Mouse (Mus musculus) liver, embryonic 12.5 days (tissue): ENCODE results near the gene Tecr. TPM values are rescaled to one million over a fixed set of nuclear protein-coding genes. Genes with fewer than 3 reads are reported as not detected.
"Not testable (repeated sequence)": the region's sequence is repeated elsewhere in the genome, so short reads cannot be mapped to it uniquely, and the experiment has no call there.

Experiments
- ATAC-seq: fragments of 200-750 bp; cut with Nextera tagmentation; 2 replicates; pipeline ENCODE4 v1.8.0; 2017; ENCODE audit warnings: moderate number of reproducible peaks, mild to moderate bottlenecking, moderate library complexity
- H3K27ac ChIP-seq: fragments of 300-500 bp; sonication (generic); 2 replicates; pipeline ENCODE4 v1.5.1; 2016; ENCODE audit warnings: mild to moderate bottlenecking
- H3K27me3 ChIP-seq: fragments of 300-500 bp; sonication (generic); replicated peaks from 2 replicates; pipeline ENCODE4 v1.6.1; 2016; ENCODE audit warnings: mild to moderate bottlenecking, moderate library complexity
- H3K36me3 ChIP-seq: fragments of 300-500 bp; sonication (generic); 2 replicates; pipeline ENCODE4 v1.6.1; 2016; ENCODE audit warnings: mild to moderate bottlenecking, moderate library complexity
- H3K4me1 ChIP-seq: fragments of 300-500 bp; sonication (generic); 2 replicates; pipeline ENCODE4 v1.6.1; 2016
- H3K4me2 ChIP-seq: fragments of 300-500 bp; sonication (generic); 2 replicates; pipeline ENCODE4 v1.6.1; 2016; ENCODE audit warnings: mild to moderate bottlenecking, moderate library complexity
- H3K4me3 ChIP-seq: fragments of 300-500 bp; sonication (generic); 2 replicates; pipeline ENCODE4 v1.5.1; 2016; ENCODE audit warnings: mild to moderate bottlenecking, moderate library complexity
- H3K9ac ChIP-seq: fragments of 300-500 bp; sonication (generic); 2 replicates; pipeline ENCODE4 v1.6.1; 2016; ENCODE audit warnings: mild to moderate bottlenecking, moderate library complexity
- H3K9me3 ChIP-seq: fragments of 300-500 bp; sonication (generic); replicated peaks from 2 replicates; pipeline ENCODE4 v1.6.1; 2016; ENCODE audit warnings: mild to moderate bottlenecking, moderate library complexity
- WGBS: fragments of 180-500 bp; shearing (Covaris S2); methylation state at CpG from one replicate; pipeline ENCODE4 v1.1.7; 2016; ENCODE audit not compliant: insufficient replicate concordance; 5-methylcytosine and 5-hydroxymethylcytosine counted together
- polyA plus RNA-seq: library from polyadenylated mRNA; unstranded; fragments of >200 nt; fragmentation: Nextera tagmentation; extraction: Ambion mirVana; gene quantifications from 2 replicates; pipeline ENCODE4 v1.2.1, GENCODE M21; 2016

Tecr gene
- polyA plus RNA-seq, 1 experiment from 2014 or later: 371 TPM

GRCm38 (mm10) chr8:83616625-83617024 lies 8.9 kb upstream of the Tecr start:
- Histone ChIP-seq H3K9me3 (no peaks in the 10 kb centered on the region), H3K27ac (no peak overlapping the region), H3K36me3 (peaks cover 29% of the 10 kb centered on the region), H3K4me3 (no peak overlapping the region), H3K4me1 (peaks cover 14% of the 10 kb centered on the region), H3K27me3 (no peaks in the 10 kb centered on the region), H3K9ac (no peak overlapping the region), H3K4me2 (no peak overlapping the region)
- ATAC-seq: no peak

GRCm38 (mm10) chr8:83613695-83614094 lies 5.9 kb upstream of the Tecr start:
- WGBS: 88% methylated on average over 4 of the region's 4 CpGs
- peaks cover 52% of the 10 kb centered on the region for H3K36me3 ChIP-seq

GRCm38 (mm10) chr8:83611921-83612320 lies 4.2 kb upstream of the Tecr start:
- H3K9ac ChIP-seq: no peak overlapping the region
- no peak for ATAC-seq
- H3K36me3 ChIP-seq: peaks cover 52% of the 10 kb centered on the region
- WGBS: 93% methylated on average over 4 of the region's 4 CpGs
- H3K9me3 ChIP-seq: no peaks in the 10 kb centered on the region
- no peak overlapping the region for H3K4me3 ChIP-seq
- peak overlapping the region; percentile 2; the same call in 1 of the 2 replicates for H3K27ac ChIP-seq
- H3K4me1 ChIP-seq: peaks cover 39% of the 10 kb centered on the region
- H3K27me3 ChIP-seq: no peaks in the 10 kb centered on the region
- no peak overlapping the region for H3K4me2 ChIP-seq

More at GRCm38 (mm10) chr8:83613695-83614094, 5.9 kb upstream of the Tecr start:
- Histone ChIP-seq H3K4me1 (peaks cover 36% of the 10 kb centered on the region), H3K4me2 (no peak overlapping the region), H3K9me3 (no peaks in the 10 kb centered on the region), H3K27ac (no peak overlapping the region), H3K27me3 (no peaks in the 10 kb centered on the region), H3K4me3 (no peak overlapping the region), H3K9ac (no peak overlapping the region)
- no peak for ATAC-seq

- no peak for ATAC-seq
- Histone ChIP-seq H3K36me3 (peaks cover 53% of the 10 kb centered on the region), H3K9me3 (no peaks in the 10 kb centered on the region), H3K4me2 (peak overlapping the region; percentile 91), H3K9ac (peak overlapping the region; percentile 98), H3K27ac (peak overlapping the region; percentile 100; the same call in 1 of the 2 replicates), H3K4me1 (peaks cover 58% of the 10 kb centered on the region), H3K4me3 (peak overlapping the region; percentile 92), H3K27me3 (no peaks in the 10 kb centered on the region)
- 71% methylated on average over 10 of the region's 10 CpGs for WGBS
Observed at GRCm38 (mm10) chr8:83609547-83610180, 1.9 kb upstream of the Tecr start.

- H3K4me2 ChIP-seq: peak overlapping the region; percentile 91
- WGBS: 19% methylated on average over 9 of the region's 9 CpGs
- peak overlapping the region; percentile 100 for H3K27ac ChIP-seq
- peak overlapping the region; percentile 98 for H3K9ac ChIP-seq
- ATAC-seq: no peak
- H3K4me3 ChIP-seq: peak overlapping the region; percentile 92
- H3K27me3 ChIP-seq: no peaks in the 10 kb centered on the region
- peaks cover 64% of the 10 kb centered on the region for H3K4me1 ChIP-seq
- H3K9me3 ChIP-seq: no peaks in the 10 kb centered on the region
- peaks cover 53% of the 10 kb centered on the region for H3K36me3 ChIP-seq
Observed at GRCm38 (mm10) chr8:83609086-83609485, 1.3 kb upstream of the Tecr start.

- whole genome bisulfite sequencing: under 1% methylated on average over 51 of the region's 51 CpGs
- H3K4me1 ChIP-seq: peaks cover 64% of the 10 kb centered on the region
- no peaks in the 10 kb centered on the region for H3K9me3 ChIP-seq
- peak overlapping the region; percentile 98 for H3K9ac ChIP-seq
- H3K36me3 ChIP-seq: peaks cover 46% of the 10 kb centered on the region
- peak overlapping the region; percentile 92 for H3K4me3 ChIP-seq
- H3K27ac ChIP-seq: peak overlapping the region; percentile 100
- peak; percentile 74 for ATAC-seq
- H3K27me3 ChIP-seq: no peaks in the 10 kb centered on the region
- peak overlapping the region; percentile 91 for H3K4me2 ChIP-seq
Observed at GRCm38 (mm10) chr8:83608398-83608829, 643 bp upstream of the Tecr start.

- Histone ChIP-seq H3K4me2 (no peak overlapping the region), H3K4me3 (no peak overlapping the region), H3K9ac (no peak overlapping the region), H3K36me3 (peaks cover 5% of the 10 kb centered on the region), H3K27ac (peak overlapping the region; percentile 96), H3K27me3 (no peaks in the 10 kb centered on the region), H3K9me3 (no peaks in the 10 kb centered on the region), H3K4me1 (peaks cover 82% of the 10 kb centered on the region)
- no peak for ATAC-seq
- WGBS: 72% methylated on average over 2 of the region's 2 CpGs
Observed at GRCm38 (mm10) chr8:83602650-83603029, 5.1 kb downstream of the Tecr start.

- peak; percentile 59 for ATAC-seq
- Histone ChIP-seq H3K9ac (peak overlapping the region; percentile 60), H3K4me1 (peaks cover 78% of the 10 kb centered on the region), H3K4me2 (peak overlapping the region; percentile 52), H3K36me3 (peaks cover 5% of the 10 kb centered on the region), H3K27ac (peak overlapping the region; percentile 96), H3K4me3 (0 out of 2 replicates have a peak overlapping the region, but pooled peaks have one; percentile 1), H3K27me3 (no peaks in the 10 kb centered on the region), H3K9me3 (no peaks in the 10 kb centered on the region)
Observed at GRCm38 (mm10) chr8:83599814-83600213, 8.0 kb downstream of the Tecr start.

GRCm38 (mm10) chr8:83598146-83598545 lies 9.6 kb downstream of the Tecr start:
- 35% methylated on average over 1 of the region's 1 CpGs for WGBS
- Histone ChIP-seq H3K36me3 (no peaks in the 10 kb centered on the region), H3K9ac (no peak overlapping the region), H3K4me1 (peaks cover 76% of the 10 kb centered on the region), H3K27me3 (no peaks in the 10 kb centered on the region), H3K4me3 (no peak overlapping the region), H3K4me2 (no peak overlapping the region), H3K27ac (peak overlapping the region; percentile 96; the same call in 1 of the 2 replicates), H3K9me3 (no peaks in the 10 kb centered on the region)
- ATAC-seq: no peak

GRCm38 (mm10) chr8:83596369-83596768 lies 11.4 kb downstream of the Tecr start:
- peak overlapping the region; percentile 52 for H3K27ac ChIP-seq
- H3K9ac ChIP-seq: no peak overlapping the region
- no peak for ATAC-seq
- no peak overlapping the region for H3K4me3 ChIP-seq
- no peaks in the 10 kb centered on the region for H3K27me3 ChIP-seq
- H3K36me3 ChIP-seq: peaks cover 14% of the 10 kb centered on the region
- no peak overlapping the region for H3K4me2 ChIP-seq
- H3K4me1 ChIP-seq: peaks cover 76% of the 10 kb centered on the region
- WGBS: 11% methylated on average over 3 of the region's 3 CpGs
- H3K9me3 ChIP-seq: no peaks in the 10 kb centered on the region

GRCm38 (mm10) chr8:83595050-83595345 lies 12.8 kb downstream of the Tecr start:
- H3K9me3 ChIP-seq, ATAC-seq, H3K27me3 ChIP-seq: not testable (repeated sequence)
- WGBS: 51% methylated on average over 3 of the region's 3 CpGs
- peak overlapping the region; percentile 91 for H3K27ac ChIP-seq
- H3K9ac ChIP-seq: peak overlapping the region; percentile 67
- peaks cover 69% of the 10 kb centered on the region for H3K4me1 ChIP-seq
- H3K36me3 ChIP-seq: peaks cover 23% of the 10 kb centered on the region
- peak overlapping the region; percentile 95 for H3K4me3 ChIP-seq
- peak overlapping the region; percentile 95 for H3K4me2 ChIP-seq

GRCm38 (mm10) chr8:83594167-83595049 lies 13.4 kb downstream of the Tecr start:
- Histone ChIP-seq H3K4me3 (peak overlapping the region; percentile 95), H3K9ac (peak overlapping the region; percentile 95), H3K9me3 (no peaks in the 10 kb centered on the region), H3K36me3 (peaks cover 25% of the 10 kb centered on the region), H3K27me3 (no peaks in the 10 kb centered on the region), H3K4me1 (peaks cover 65% of the 10 kb centered on the region), H3K27ac (peak overlapping the region; percentile 91), H3K4me2 (peak overlapping the region; percentile 95)
- under 1% methylated on average over 43 of the region's 43 CpGs for WGBS
- ATAC-seq: peak; percentile 97
